Mouse (Mus musculus) forebrain, embryonic 13.5 days (tissue): ENCODE measurements at regions not wholly inside any gene's neighbourhood (a gene's known extent, or its start where the extent isn't known, plus 50 kb on each side); places are given as distances from the start of the nearest gene placed in this dataset.

ENCODE experiments used
- ATAC-seq: fragments of 200-750 bp; cut with Nextera tagmentation; 2 replicates; pipeline ENCODE4 v1.8.0; 2017
- H3K27ac ChIP-seq: fragments of 300-500 bp; sonication (generic); 2 replicates; pipeline ENCODE4 v1.5.1; 2015; ENCODE audit warnings: inconsistent platforms, mild to moderate bottlenecking, moderate library complexity
- H3K27me3 ChIP-seq: fragments of 300-500 bp; sonication (generic); 2 replicates; pipeline ENCODE4 v1.6.1; 2015; ENCODE audit warnings: mild to moderate bottlenecking, inconsistent platforms
- H3K36me3 ChIP-seq: fragments of 300-500 bp; sonication (generic); 2 replicates; pipeline ENCODE4 v1.6.1; 2015; ENCODE audit warnings: mild to moderate bottlenecking, inconsistent platforms; ENCODE audit not compliant: poor library complexity, severe bottlenecking
- H3K4me1 ChIP-seq: fragments of 300-500 bp; sonication (generic); 2 replicates; pipeline ENCODE4 v1.6.1; 2015; ENCODE audit warnings: inconsistent platforms
- H3K4me2 ChIP-seq: fragments of 300-500 bp; sonication (generic); 2 replicates; pipeline ENCODE4 v1.6.1; 2015; ENCODE audit warnings: inconsistent platforms, mild to moderate bottlenecking, moderate library complexity
- H3K4me3 ChIP-seq: fragments of 300-500 bp; sonication (generic); 2 replicates; pipeline ENCODE4 v1.5.1; 2015; ENCODE audit warnings: mild to moderate bottlenecking, inconsistent platforms
- H3K9ac ChIP-seq: fragments of 300-500 bp; sonication (generic); 2 replicates; pipeline ENCODE4 v1.6.1; 2015; ENCODE audit warnings: mild to moderate bottlenecking, inconsistent platforms
- H3K9me3 ChIP-seq: fragments of 300-500 bp; sonication (generic); replicated peaks from 2 replicates; pipeline ENCODE4 v1.6.1; 2016; ENCODE audit warnings: inconsistent platforms
- WGBS: fragments of 180-500 bp; shearing (Covaris S2); methylation state at CpG from one replicate; pipeline ENCODE4 v1.1.7; 2015; 5-methylcytosine and 5-hydroxymethylcytosine counted together

DNA sequence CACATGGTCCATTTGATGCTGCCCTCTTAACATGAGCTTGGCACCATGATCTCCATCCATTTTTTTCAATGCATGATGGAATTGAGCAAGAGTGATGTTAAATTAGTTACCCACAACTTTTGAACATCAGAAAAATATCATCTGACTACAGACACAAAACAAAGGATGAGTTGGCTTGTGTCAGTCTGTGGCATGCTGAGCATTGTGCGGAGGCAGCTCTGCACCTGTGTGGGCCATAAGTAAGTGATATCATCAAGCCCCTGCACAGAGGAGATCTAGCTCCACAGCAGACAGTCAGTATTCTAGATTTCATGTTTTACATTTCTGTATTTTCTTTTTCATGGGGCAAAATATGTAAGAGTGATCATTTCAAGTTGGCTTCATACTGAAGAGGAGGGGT lies 962.8 kb downstream of the Slc4a3 start:
- no peaks in the 10 kb centered on the region for H3K4me1 ChIP-seq
- no peak overlapping the region for H3K9ac ChIP-seq
- no peak overlapping the region for H3K27ac ChIP-seq
- no peaks in the 10 kb centered on the region for H3K36me3 ChIP-seq
- H3K9me3 ChIP-seq, result no peaks in the 10 kb centered on the region
- H3K27me3 ChIP-seq, result no peaks in the 10 kb centered on the region
- no peak overlapping the region for H3K4me2 ChIP-seq
- H3K4me3 ChIP-seq, result no peak overlapping the region
- ATAC-seq, result no peak
- WGBS, result 95% methylated on average over 1 of the region's 1 CpGs

DNA sequence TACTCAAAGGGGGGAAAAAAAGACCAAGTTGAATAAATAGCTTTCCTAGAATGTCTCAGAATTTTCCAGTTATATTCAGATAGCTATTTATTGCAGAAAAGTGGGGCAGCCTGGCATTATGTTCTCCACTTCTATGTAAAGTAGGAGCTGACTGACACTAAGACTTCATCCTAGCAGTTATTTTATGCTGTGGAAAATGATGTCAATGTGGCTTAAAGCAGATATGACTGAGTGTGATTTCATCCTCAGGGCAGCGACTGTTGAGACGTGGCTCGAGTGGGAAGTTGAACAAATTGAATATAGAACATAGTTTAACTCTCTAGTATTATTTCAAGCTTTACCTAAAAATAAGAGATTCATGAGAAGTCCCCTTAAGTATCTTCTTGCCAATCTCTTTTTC lies 963.4 kb downstream of the Slc4a3 start:
- Histone ChIP-seq H3K4me1 (no peaks in the 10 kb centered on the region), H3K27me3 (no peaks in the 10 kb centered on the region), H3K9ac (no peak overlapping the region), H3K36me3 (no peaks in the 10 kb centered on the region), H3K4me2 (no peak overlapping the region), H3K27ac (no peak overlapping the region), H3K4me3 (no peak overlapping the region), H3K9me3 (no peaks in the 10 kb centered on the region)
- WGBS, result 94% methylated on average over 3 of the region's 3 CpGs
- no peak for ATAC-seq

- H3K4me3 ChIP-seq, result no peak overlapping the region
- H3K27ac ChIP-seq, result no peak overlapping the region
- no peaks in the 10 kb centered on the region for H3K9me3 ChIP-seq
- no peaks in the 10 kb centered on the region for H3K4me1 ChIP-seq
- WGBS, result 51% methylated on average over 1 of the region's 1 CpGs
- no peak for ATAC-seq
- no peak overlapping the region for H3K9ac ChIP-seq
- no peaks in the 10 kb centered on the region for H3K27me3 ChIP-seq
- H3K4me2 ChIP-seq, result no peak overlapping the region
- H3K36me3 ChIP-seq, result no peaks in the 10 kb centered on the region
Measured at GRCm38 (mm10) chr1:76512156-76512555, 966.1 kb downstream of the Slc4a3 start.

GRCm38 (mm10) chr1:76513490-76513889 lies 967.4 kb downstream of the Slc4a3 start:
- H3K4me1 ChIP-seq, result no peaks in the 10 kb centered on the region
- H3K4me2 ChIP-seq, result no peak overlapping the region
- no peaks in the 10 kb centered on the region for H3K9me3 ChIP-seq
- no peaks in the 10 kb centered on the region for H3K36me3 ChIP-seq
- no peak overlapping the region for H3K4me3 ChIP-seq
- no peaks in the 10 kb centered on the region for H3K27me3 ChIP-seq
- no peak overlapping the region for H3K9ac ChIP-seq
- no peak overlapping the region for H3K27ac ChIP-seq
- 84% methylated on average over 2 of the region's 2 CpGs for WGBS
- no peak for ATAC-seq

DNA sequence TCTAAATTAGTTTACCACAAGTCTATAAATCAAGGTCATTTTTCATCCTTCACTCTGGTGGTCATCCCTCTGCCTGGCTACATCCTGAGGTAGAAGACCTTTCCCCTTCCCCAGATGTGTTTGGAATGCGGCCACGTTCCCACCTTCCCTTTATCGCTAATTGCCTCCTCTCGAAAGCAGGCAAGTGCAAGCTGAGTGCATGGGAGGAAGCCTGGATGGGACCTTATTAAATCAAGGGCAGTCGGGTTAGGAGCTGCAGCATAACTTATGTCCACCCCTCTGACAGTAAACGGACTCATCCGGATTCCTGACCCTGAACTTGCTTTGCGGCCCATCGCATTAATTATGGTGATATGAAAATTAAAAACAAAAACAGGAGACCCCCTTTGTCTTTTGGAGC lies 983.5 kb downstream of the Slc4a3 start:
- no peaks in the 10 kb centered on the region for H3K36me3 ChIP-seq
- 68% methylated on average over 9 of the region's 9 CpGs for WGBS

DNA sequence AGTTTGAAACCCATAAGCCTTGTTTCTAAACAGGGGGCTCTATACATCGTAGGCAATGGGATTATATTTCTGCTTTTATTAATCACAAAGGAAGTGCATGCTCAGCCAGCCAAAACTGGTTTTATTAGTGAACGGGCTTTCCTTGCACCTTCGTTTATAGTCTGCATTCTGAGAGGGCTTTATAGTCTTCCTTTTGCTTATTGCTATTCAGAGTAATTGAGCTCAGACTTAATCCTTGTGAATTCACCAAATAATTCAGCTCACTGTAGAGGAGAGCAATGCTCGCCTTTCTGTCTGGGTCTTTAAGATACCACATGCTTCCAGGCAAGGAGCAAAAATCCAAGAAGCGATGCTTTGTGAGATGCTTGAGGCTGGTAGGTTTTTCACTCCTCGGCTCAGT lies 984.3 kb downstream of the Slc4a3 start:
- H3K27me3 ChIP-seq, result no peaks in the 10 kb centered on the region
- 31% methylated on average over 6 of the region's 6 CpGs for WGBS
- no peak for ATAC-seq
- peaks cover 3% of the 10 kb centered on the region for H3K4me1 ChIP-seq
- no peak overlapping the region for H3K4me2 ChIP-seq
- no peak overlapping the region for H3K4me3 ChIP-seq
- H3K27ac ChIP-seq, result no peak overlapping the region
- no peaks in the 10 kb centered on the region for H3K36me3 ChIP-seq
- no peaks in the 10 kb centered on the region for H3K9me3 ChIP-seq
- no peak overlapping the region for H3K9ac ChIP-seq

More for the DNA sequence above, 983.5 kb downstream of the Slc4a3 start:
- no peak overlapping the region for H3K4me3 ChIP-seq
- H3K9me3 ChIP-seq, result no peaks in the 10 kb centered on the region
- H3K4me1 ChIP-seq, result no peaks in the 10 kb centered on the region
- no peak overlapping the region for H3K27ac ChIP-seq
- no peaks in the 10 kb centered on the region for H3K27me3 ChIP-seq
- no peak overlapping the region for H3K4me2 ChIP-seq
- H3K9ac ChIP-seq, result no peak overlapping the region
- ATAC-seq, result no peak

DNA sequence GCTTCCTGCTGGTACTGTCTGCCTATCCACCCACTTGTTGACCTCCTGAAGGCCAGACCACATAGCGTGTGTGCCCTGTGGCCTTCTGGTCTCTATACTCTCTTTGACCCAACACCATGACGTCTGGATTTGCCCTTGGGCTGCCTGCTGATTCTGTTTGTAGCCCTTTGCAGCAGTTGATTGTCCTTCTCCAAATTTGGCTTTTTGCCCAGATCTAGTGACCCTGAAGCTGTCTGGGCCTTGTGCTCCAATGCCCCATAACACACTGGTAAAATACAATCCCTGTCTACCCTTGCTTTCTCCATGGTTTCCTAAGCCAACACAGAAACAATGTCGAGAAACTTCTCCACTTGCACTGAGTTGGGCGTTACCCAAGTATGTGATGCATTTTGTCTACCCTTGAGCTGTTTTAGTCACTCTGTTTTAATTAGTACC lies 979.3 kb downstream of the Epha4 start:
- Histone ChIP-seq H3K9ac (no peak overlapping the region), H3K4me1 (peaks cover 8% of the 10 kb centered on the region), H3K36me3 (no peaks in the 10 kb centered on the region), H3K4me3 (no peak overlapping the region), H3K4me2 (no peak overlapping the region), H3K9me3 (no peaks in the 10 kb centered on the region), H3K27ac (no peak overlapping the region), H3K27me3 (no peaks in the 10 kb centered on the region)
- 41% methylated on average over 4 of the region's 4 CpGs for WGBS
- ATAC-seq, result peak; percentile 45; the same call in 1 of the 2 replicates

- H3K9ac ChIP-seq, result no peak overlapping the region
- no peaks in the 10 kb centered on the region for H3K9me3 ChIP-seq
- H3K36me3 ChIP-seq, result no peaks in the 10 kb centered on the region
- WGBS, result 67% methylated on average over 3 of the region's 3 CpGs
- ATAC-seq, result no peak
- no peak overlapping the region for H3K27ac ChIP-seq
- no peak overlapping the region for H3K4me2 ChIP-seq
- no peak overlapping the region for H3K4me3 ChIP-seq
- H3K27me3 ChIP-seq, result no peaks in the 10 kb centered on the region
- H3K4me1 ChIP-seq, result peaks cover 3% of the 10 kb centered on the region
Measured at GRCm38 (mm10) chr1:76540529-76540928, 974.4 kb downstream of the Epha4 start.

- Histone ChIP-seq H3K9ac (no peak overlapping the region), H3K9me3 (no peaks in the 10 kb centered on the region), H3K4me1 (peaks cover 5% of the 10 kb centered on the region), H3K36me3 (no peaks in the 10 kb centered on the region), H3K4me3 (no peak overlapping the region), H3K27me3 (no peaks in the 10 kb centered on the region), H3K4me2 (no peak overlapping the region), H3K27ac (no peak overlapping the region)
- 64% methylated on average over 5 of the region's 5 CpGs for WGBS
- ATAC-seq, result no peak
Measured at GRCm38 (mm10) chr1:76550876-76551275, 964.0 kb downstream of the Epha4 start.

- H3K9ac ChIP-seq, result no peak overlapping the region
Measured at GRCm38 (mm10) chr1:76559441-76559840, 955.4 kb downstream of the Epha4 start.

DNA sequence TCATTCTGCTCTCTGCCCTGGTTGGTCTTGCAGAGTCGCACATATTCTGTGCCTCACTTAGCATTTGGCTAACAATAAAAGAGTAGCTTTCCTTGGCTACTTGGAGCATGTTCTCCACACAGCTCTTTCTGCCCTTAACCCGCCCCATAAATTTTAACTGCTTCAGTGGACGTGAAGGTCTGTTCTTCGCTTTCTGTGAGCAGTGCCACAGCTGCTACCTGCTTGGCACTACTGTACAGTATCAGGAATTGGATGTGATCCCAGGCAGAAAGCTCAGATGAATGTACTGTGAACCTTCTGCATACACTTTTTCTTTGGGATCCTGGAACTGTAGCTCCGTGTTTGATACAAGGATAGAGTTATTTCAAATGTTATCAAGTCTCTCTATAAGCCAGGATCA lies 939.4 kb downstream of the Epha4 start:
- H3K27me3 ChIP-seq, result no peaks in the 10 kb centered on the region
- H3K36me3 ChIP-seq, result no peaks in the 10 kb centered on the region
- H3K27ac ChIP-seq, result peak overlapping the region; percentile 40; the same call in 1 of the 2 replicates
- H3K4me1 ChIP-seq, result peaks cover 9% of the 10 kb centered on the region
- H3K9me3 ChIP-seq, result no peaks in the 10 kb centered on the region
- no peak overlapping the region for H3K4me2 ChIP-seq
- H3K9ac ChIP-seq, result no peak overlapping the region
- 44% methylated on average over 5 of the region's 5 CpGs for WGBS
- H3K4me3 ChIP-seq, result no peak overlapping the region
- ATAC-seq, result peak; percentile 72

More at GRCm38 (mm10) chr1:76559441-76559840, 955.4 kb downstream of the Epha4 start:
- H3K9me3 ChIP-seq, result no peaks in the 10 kb centered on the region
- no peak overlapping the region for H3K4me2 ChIP-seq
- no peaks in the 10 kb centered on the region for H3K36me3 ChIP-seq
- H3K4me3 ChIP-seq, result no peak overlapping the region
- 91% methylated on average over 7 of the region's 7 CpGs for WGBS
- ATAC-seq, result no peak
- H3K27ac ChIP-seq, result no peak overlapping the region
- no peaks in the 10 kb centered on the region for H3K4me1 ChIP-seq
- no peaks in the 10 kb centered on the region for H3K27me3 ChIP-seq

- Histone ChIP-seq H3K9ac (no peak overlapping the region), H3K4me1 (no peaks in the 10 kb centered on the region), H3K27me3 (no peaks in the 10 kb centered on the region), H3K36me3 (no peaks in the 10 kb centered on the region), H3K27ac (no peak overlapping the region), H3K4me3 (no peak overlapping the region), H3K9me3 (peaks cover 8% of the 10 kb centered on the region; the same call in 1 of the 2 replicates), H3K4me2 (no peak overlapping the region)
- 95% methylated on average over 2 of the region's 2 CpGs for WGBS
- no peak for ATAC-seq
Measured at GRCm38 (mm10) chr1:76585921-76586320, 929.0 kb downstream of the Epha4 start.

DNA sequence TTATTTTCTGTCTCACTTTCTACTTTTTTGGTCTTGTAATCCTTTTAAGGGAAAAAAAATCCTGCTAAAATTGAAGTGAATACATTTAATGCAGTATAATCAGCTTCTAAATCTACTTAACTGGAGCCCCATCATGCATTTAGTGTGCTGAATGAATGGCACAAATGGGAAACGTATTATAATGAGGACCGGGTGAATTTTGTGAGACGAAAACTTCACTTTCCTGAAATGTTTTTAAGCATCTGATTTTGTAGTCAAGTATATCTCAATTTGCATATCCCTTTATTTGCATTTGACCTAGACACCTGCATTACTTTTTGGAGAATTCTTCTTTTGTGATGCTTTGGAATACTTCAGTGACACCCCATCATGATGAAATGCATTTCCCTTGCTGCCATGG lies 889.1 kb downstream of the Epha4 start:
- H3K9ac ChIP-seq, result no peak overlapping the region
- H3K4me1 ChIP-seq, result peaks cover 9% of the 10 kb centered on the region; the same call in 1 of the 2 replicates
- no peak overlapping the region for H3K4me2 ChIP-seq
- 36% methylated on average over 3 of the region's 3 CpGs for WGBS
- H3K4me3 ChIP-seq, result no peak overlapping the region
- no peak for ATAC-seq
- no peak overlapping the region for H3K27ac ChIP-seq
- no peaks in the 10 kb centered on the region for H3K36me3 ChIP-seq
- no peaks in the 10 kb centered on the region for H3K9me3 ChIP-seq
- no peaks in the 10 kb centered on the region for H3K27me3 ChIP-seq
